Mouse (Mus musculus) liver, embryonic 16.5 days (tissue): ENCODE results near the gene Parvb. TPM values are rescaled to one million over a fixed set of nuclear protein-coding genes. Genes with fewer than 3 reads are reported as not detected.

Source experiments
- ATAC-seq: fragments of 200-750 bp; cut with Nextera tagmentation; 2 replicates; pipeline ENCODE4 v1.8.0; 2017; ENCODE audit warnings: low read depth, mild to moderate bottlenecking, moderate number of reproducible peaks, moderate library complexity
- H3K27ac ChIP-seq: fragments of 300-500 bp; sonication (generic); 2 replicates; pipeline ENCODE4 v1.5.1; 2014; ENCODE audit warnings: mild to moderate bottlenecking, low read length
- H3K27me3 ChIP-seq: fragments of 300-500 bp; sonication (generic); 2 replicates; pipeline ENCODE4 v1.6.1; 2014; ENCODE audit warnings: low read depth, low read length, mixed read lengths; ENCODE audit not compliant: control insufficient read depth, insufficient read depth
- H3K36me3 ChIP-seq: fragments of 300-500 bp; sonication (generic); 2 replicates; pipeline ENCODE4 v1.6.1; 2014; ENCODE audit warnings: mild to moderate bottlenecking; ENCODE audit not compliant: control insufficient read depth, insufficient read depth
- H3K4me1 ChIP-seq: fragments of 300-500 bp; sonication (generic); 2 replicates; pipeline ENCODE4 v1.6.1; 2014; ENCODE audit warnings: low read depth, low read length, mixed read lengths; ENCODE audit not compliant: control insufficient read depth
- H3K4me2 ChIP-seq: fragments of 300-500 bp; sonication (generic); 2 replicates; pipeline ENCODE4 v1.6.1; 2014; ENCODE audit warnings: low read depth, low read length, mixed read lengths
- H3K4me3 ChIP-seq: fragments of 300-500 bp; sonication (generic); 2 replicates; pipeline ENCODE4 v1.5.1; 2014; ENCODE audit warnings: low read depth, mild to moderate bottlenecking, low read length
- H3K9ac ChIP-seq: fragments of 300-500 bp; sonication (generic); 2 replicates; pipeline ENCODE4 v1.6.1; 2014; ENCODE audit warnings: low read depth, low read length
- H3K9me3 ChIP-seq: fragments of 300-500 bp; sonication (generic); replicated peaks from 2 replicates; pipeline ENCODE4 v1.6.1; 2016; ENCODE audit warnings: low read length; ENCODE audit not compliant: control insufficient read depth
- WGBS: fragments of 180-500 bp; shearing (Covaris S2); extraction: QIAGEN DNeasy Blood & Tissue Kit; methylation state at CpG from one replicate; pipeline ENCODE4 v1.1.7; 2014; ENCODE audit not compliant: insufficient replicate concordance; 5-methylcytosine and 5-hydroxymethylcytosine counted together
- polyA plus RNA-seq: library from polyadenylated mRNA; unstranded; fragments of >200 nt; fragmentation: Nextera tagmentation; extraction: Ambion mirVana; gene quantifications from 2 replicates; pipeline ENCODE4 v1.2.1, GENCODE M21; 2015

The Parvb gene
- polyA plus RNA-seq, 1 experiment from 2014 or later: 6.5 TPM

- H3K36me3 ChIP-seq: no peaks in the 10 kb centered on the region
- no peak overlapping the region for H3K4me3 ChIP-seq
- peaks cover 19% of the 10 kb centered on the region for H3K4me1 ChIP-seq
- H3K4me2 ChIP-seq: no peak overlapping the region
- ATAC-seq: no peak
- 81% methylated on average over 15 of the region's 15 CpGs for WGBS
- H3K9ac ChIP-seq: no peak overlapping the region
- no peaks in the 10 kb centered on the region; the same call in 1 of the 2 replicates for H3K27me3 ChIP-seq
- no peak overlapping the region for H3K27ac ChIP-seq
- no peaks in the 10 kb centered on the region for H3K9me3 ChIP-seq
Observed at GRCm38 (mm10) chr15:84226918-84227317, 4.9 kb upstream of the Parvb start.

GRCm38 (mm10) chr15:84230661-84231060 is 1.2 kb upstream of the Parvb start:
- peak overlapping the region; percentile 96 for H3K4me2 ChIP-seq
- H3K27me3 ChIP-seq: no peaks in the 10 kb centered on the region; the same call in 1 of the 2 replicates
- H3K4me3 ChIP-seq: peak overlapping the region; percentile 77
- peak overlapping the region; percentile 89 for H3K27ac ChIP-seq
- peak; percentile 70 for ATAC-seq
- 14% methylated on average over 5 of the region's 5 CpGs for WGBS
- no peaks in the 10 kb centered on the region; the same call in 1 of the 2 replicates for H3K36me3 ChIP-seq
- H3K9me3 ChIP-seq: no peaks in the 10 kb centered on the region
- H3K9ac ChIP-seq: peak overlapping the region; percentile 73
- peaks cover 28% of the 10 kb centered on the region for H3K4me1 ChIP-seq

- ATAC-seq: peak; percentile 87
- peak overlapping the region; percentile 77 for H3K4me3 ChIP-seq
- H3K27me3 ChIP-seq: no peaks in the 10 kb centered on the region; the same call in 1 of the 2 replicates
- H3K36me3 ChIP-seq: no peaks in the 10 kb centered on the region; the same call in 1 of the 2 replicates
- peaks cover 28% of the 10 kb centered on the region for H3K4me1 ChIP-seq
- peak overlapping the region; percentile 73 for H3K9ac ChIP-seq
- no peaks in the 10 kb centered on the region for H3K9me3 ChIP-seq
- peak overlapping the region; percentile 96 for H3K4me2 ChIP-seq
- peak overlapping the region; percentile 89 for H3K27ac ChIP-seq
- WGBS: 1% methylated on average over 16 of the region's 16 CpGs
Observed at GRCm38 (mm10) chr15:84231113-84231712, 630 bp upstream of the Parvb start.

- WGBS: 36% methylated on average over 8 of the region's 8 CpGs
- peaks cover 28% of the 10 kb centered on the region for H3K4me1 ChIP-seq
- no peaks in the 10 kb centered on the region for H3K9me3 ChIP-seq
- H3K27me3 ChIP-seq: no peaks in the 10 kb centered on the region; the same call in 1 of the 2 replicates
- peak overlapping the region; percentile 77 for H3K4me3 ChIP-seq
- H3K36me3 ChIP-seq: no peaks in the 10 kb centered on the region; the same call in 1 of the 2 replicates
- peak overlapping the region; percentile 89 for H3K27ac ChIP-seq
- ATAC-seq: no peak
- H3K4me2 ChIP-seq: peak overlapping the region; percentile 96
- peak overlapping the region; percentile 73 for H3K9ac ChIP-seq
Observed at GRCm38 (mm10) chr15:84232609-84233008, 766 bp downstream of the Parvb start.

- Histone ChIP-seq H3K9ac (no peak overlapping the region), H3K4me1 (peaks cover 38% of the 10 kb centered on the region), H3K36me3 (no peaks in the 10 kb centered on the region; the same call in 1 of the 2 replicates), H3K4me2 (no peak overlapping the region), H3K4me3 (no peak overlapping the region), H3K27ac (no peak overlapping the region), H3K9me3 (no peaks in the 10 kb centered on the region), H3K27me3 (no peaks in the 10 kb centered on the region; the same call in none of the 2 replicates)
- 66% methylated on average over 7 of the region's 7 CpGs for WGBS
- no peak for ATAC-seq
Observed at GRCm38 (mm10) chr15:84234794-84235581, 3.1 kb downstream of the Parvb start.

GRCm38 (mm10) chr15:84235646-84236045 is 3.8 kb downstream of the Parvb start:
- Histone ChIP-seq H3K4me2 (no peak overlapping the region), H3K27me3 (no peaks in the 10 kb centered on the region; the same call in none of the 2 replicates), H3K4me1 (peaks cover 31% of the 10 kb centered on the region), H3K9ac (no peak overlapping the region), H3K9me3 (no peaks in the 10 kb centered on the region), H3K27ac (no peak overlapping the region), H3K36me3 (no peaks in the 10 kb centered on the region; the same call in 1 of the 2 replicates), H3K4me3 (no peak overlapping the region)
- ATAC-seq: no peak
- 33% methylated on average over 7 of the region's 7 CpGs for WGBS

GRCm38 (mm10) chr15:84238552-84238951 is 6.7 kb downstream of the Parvb start:
- no peak overlapping the region for H3K4me3 ChIP-seq
- no peaks in the 10 kb centered on the region; the same call in 1 of the 2 replicates for H3K36me3 ChIP-seq
- H3K4me2 ChIP-seq: no peak overlapping the region
- H3K27me3 ChIP-seq: no peaks in the 10 kb centered on the region; the same call in 1 of the 2 replicates
- peaks cover 9% of the 10 kb centered on the region for H3K4me1 ChIP-seq
- no peak overlapping the region for H3K27ac ChIP-seq
- no peak for ATAC-seq
- 63% methylated on average over 15 of the region's 15 CpGs for WGBS
- H3K9me3 ChIP-seq: no peaks in the 10 kb centered on the region
- no peak overlapping the region; the same call in 1 of the 2 replicates for H3K9ac ChIP-seq

GRCm38 (mm10) chr15:84238991-84239401 is 7.2 kb downstream of the Parvb start:
- H3K9ac ChIP-seq: no peak overlapping the region; the same call in 1 of the 2 replicates
- H3K9me3 ChIP-seq: no peaks in the 10 kb centered on the region
- no peaks in the 10 kb centered on the region; the same call in 1 of the 2 replicates for H3K27me3 ChIP-seq
- H3K36me3 ChIP-seq: no peaks in the 10 kb centered on the region; the same call in 1 of the 2 replicates
- no peak overlapping the region for H3K4me2 ChIP-seq
- H3K4me3 ChIP-seq: no peak overlapping the region
- H3K27ac ChIP-seq: no peak overlapping the region
- 28% methylated on average over 16 of the region's 16 CpGs for WGBS
- peaks cover 9% of the 10 kb centered on the region for H3K4me1 ChIP-seq
- no peak for ATAC-seq
